Mouse (Mus musculus) subcutaneous adipose tissue, adult 2 months (tissue): ENCODE results near the gene Samt1. TPM values are rescaled to one million over a fixed set of nuclear protein-coding genes. Genes with fewer than 3 reads are reported as not detected.

ENCODE experiments used
- polyA plus RNA-seq: library from polyadenylated mRNA; depleted of rRNA; stranded (reverse); fragments of >200 nt; gene quantifications from 2 replicates; pipeline ENCODE4 v1.2.3, GENCODE M21; 2012; ENCODE audit warnings: low replicate concordance; rRNA removed

Samt1 gene
- polyA plus RNA-seq, result not detected in 2 replicates

DNA sequence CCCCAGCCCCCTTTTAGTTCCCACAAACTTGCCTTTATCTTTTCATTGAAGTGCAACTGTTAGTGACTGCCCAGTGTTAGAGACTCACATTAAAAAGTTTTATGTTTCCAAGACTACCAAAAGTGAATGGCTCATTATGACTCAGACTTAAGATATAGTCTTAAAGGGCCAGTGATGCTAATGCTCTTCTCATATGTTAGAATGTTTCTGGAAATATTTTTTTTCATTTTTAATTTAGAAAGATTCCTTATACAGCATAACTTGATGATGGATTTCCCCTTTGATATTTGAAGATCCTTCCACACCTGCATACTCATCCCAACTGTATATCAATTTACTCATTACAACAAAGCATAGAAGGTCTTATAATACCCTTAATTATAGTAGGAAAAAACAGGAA, at the start of gene Samt1:
Samt1 (minus strand) TSS at position 101 of the 400 bp plus-strand sequence.

DNA sequence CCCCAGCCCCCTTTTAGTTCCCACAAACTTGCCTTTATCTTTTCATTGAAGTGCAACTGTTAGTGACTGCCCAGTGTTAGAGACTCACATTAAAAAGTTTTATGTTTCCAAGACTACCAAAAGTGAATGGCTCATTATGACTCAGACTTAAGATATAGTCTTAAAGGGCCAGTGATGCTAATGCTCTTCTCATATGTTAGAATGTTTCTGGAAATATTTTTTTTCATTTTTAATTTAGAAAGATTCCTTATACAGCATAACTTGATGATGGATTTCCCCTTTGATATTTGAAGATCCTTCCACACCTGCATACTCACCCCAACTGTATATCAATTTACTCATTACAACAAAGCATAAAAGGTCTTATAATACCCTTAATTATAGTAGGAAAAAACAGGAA, 42.5 kb upstream of the Samt1 start, which contains the start of gene Gm10057:
Gm10057 (minus strand) TSS at position 101 of the 400 bp plus-strand sequence.

GRCm38 (mm10) chrX:154033727-154034126, 21.3 kb upstream of the Samt1 start, which contains the start of gene 4921511M17Rik:
TSS of gene 4921511M17Rik (minus strand) at chrX:154033827.

Other genes starting within 250 kb of the Samt1 start
- gene Spin2c, start 180.4 kb downstream of the Samt1 start, polyA plus RNA-seq, result 0.14 and 3.2 TPM in 2 replicates
- gene 4921511M17Rik, start 21.2 kb upstream of the Samt1 start, polyA plus RNA-seq, result not detected in 2 replicates
- not detected in 2 replicates for gene Gm10057, start 42.4 kb upstream of the Samt1 start, polyA plus RNA-seq
- not detected in 2 replicates for gene Gm15140, start 108.0 kb upstream of the Samt1 start, polyA plus RNA-seq